Mouse (Mus musculus) heart, adult 11 months (tissue): ENCODE data around the gene Grpr.

ENCODE experiments used
- DNase-seq: peaks from one replicate; pipeline ENCODE4 v3.0.0; 2022

The Grpr gene

GRCm38 (mm10) chrX:163549666-163550065 lies at the start of gene Grpr:
Grpr (minus strand) TSS chrX:163549677.
- no peak for DNase-seq

- no peak for DNase-seq
Observed at GRCm38 (mm10) chrX:163560521-163560920, 11.0 kb upstream of the Grpr start.

- DNase-seq: no peak
Observed at GRCm38 (mm10) chrX:163547042-163547441, 2.4 kb downstream of the Grpr start.

GRCm38 (mm10) chrX:163532836-163533235 lies 16.6 kb downstream of the Grpr start:
- DNase-seq: no peak

GRCm38 (mm10) chrX:163518963-163519541 lies 30.4 kb downstream of the Grpr start:
- DNase-seq: no peak

- no peak for DNase-seq
Observed at GRCm38 (mm10) chrX:163511766-163512165, 37.7 kb downstream of the Grpr start.

- DNase-seq: no peak
Observed at GRCm38 (mm10) chrX:163502088-163502487, 47.4 kb downstream of the Grpr start.
